Mouse (Mus musculus) embryonic facial prominence, embryonic 13.5 days (tissue): Measurements from ENCODE around the gene Xrcc6. TPM values are rescaled to one million over a fixed set of nuclear protein-coding genes. Genes with fewer than 3 reads are reported as not detected.
A peak's percentile ranks its signal among the peaks of the same experiment; 100 is the strongest.

Experiments used
- ATAC-seq: fragments of 200-750 bp; cut with Nextera tagmentation; 2 replicates; pipeline ENCODE4 v1.8.0; 2017; ENCODE audit warnings: low read depth; ENCODE audit not compliant: insufficient number of reproducible peaks, insufficient read depth, low FRiP score, low TSS enrichment
- H3K27ac ChIP-seq: fragments of 300-500 bp; sonication (generic); 2 replicates; pipeline ENCODE4 v1.5.1; 2015; ENCODE audit warnings: moderate library complexity, mild to moderate bottlenecking, inconsistent platforms
- H3K27me3 ChIP-seq: fragments of 300-500 bp; sonication (generic); 2 replicates; pipeline ENCODE4 v1.6.1; 2015; ENCODE audit warnings: mild to moderate bottlenecking, inconsistent platforms
- H3K36me3 ChIP-seq: fragments of 300-500 bp; sonication (generic); 2 replicates; pipeline ENCODE4 v1.6.1; 2015; ENCODE audit warnings: mild to moderate bottlenecking, inconsistent platforms
- H3K4me1 ChIP-seq: fragments of 300-500 bp; sonication (generic); 2 replicates; pipeline ENCODE4 v1.6.1; 2015; ENCODE audit warnings: inconsistent platforms
- H3K4me2 ChIP-seq: fragments of 300-500 bp; sonication (generic); 2 replicates; pipeline ENCODE4 v1.6.1; 2015; ENCODE audit warnings: moderate library complexity, mild to moderate bottlenecking, inconsistent platforms
- H3K4me3 ChIP-seq: fragments of 300-500 bp; sonication (generic); 2 replicates; pipeline ENCODE4 v1.5.1; 2015; ENCODE audit warnings: mild to moderate bottlenecking, inconsistent platforms
- H3K9ac ChIP-seq: fragments of 300-500 bp; sonication (generic); 2 replicates; pipeline ENCODE4 v1.6.1; 2015; ENCODE audit warnings: mild to moderate bottlenecking, inconsistent platforms
- H3K9me3 ChIP-seq: fragments of 300-500 bp; sonication (generic); 2 replicates; pipeline ENCODE4 v1.6.1; 2016; ENCODE audit warnings: inconsistent platforms
- WGBS: fragments of 180-500 bp; shearing (Covaris S2); methylation state at CpG from one replicate; pipeline ENCODE4 v1.1.7; 2015; ENCODE audit warnings: mixed read lengths; 5-methylcytosine and 5-hydroxymethylcytosine counted together
- polyA plus RNA-seq: library from polyadenylated mRNA; unstranded; fragments of >200 nt; fragmentation: Nextera tagmentation; extraction: Ambion mirVana; gene quantifications from 2 replicates; pipeline ENCODE4 v1.2.1, GENCODE M21; 2015

The Xrcc6 gene
- polyA plus RNA-seq = 92.3 and 98.2 TPM in 2 replicates

GRCm38 (mm10) chr15:81987646-81988045 is at the start of gene Xrcc6:
Xrcc6 (plus strand) TSS chr15:81987835.
- H3K27ac ChIP-seq = no peak within 1 kb of the TSS
- WGBS = 72% methylated on average over 3 of the region's 3 CpGs
- H3K4me1 ChIP-seq = no peaks in the 10 kb centered on the region
- no peaks in the 10 kb centered on the region for H3K9me3 ChIP-seq
- no peaks in the 10 kb centered on the region for H3K27me3 ChIP-seq
- no peak within 1 kb of the TSS for H3K4me3 ChIP-seq
- H3K4me2 ChIP-seq = no peak within 1 kb of the TSS
- H3K9ac ChIP-seq = no peak within 1 kb of the TSS
- H3K36me3 ChIP-seq = 0 out of 2 replicates have a peak, but pooled peaks cover 1% of the 10 kb centered on the region
- ATAC-seq = no peak

- H3K27ac ChIP-seq = no peak overlapping the region
- H3K4me1 ChIP-seq = peaks cover 24% of the 10 kb centered on the region
- ATAC-seq = no peak
- no peak overlapping the region for H3K9ac ChIP-seq
- WGBS = 30% methylated on average over 2 of the region's 2 CpGs
- no peaks in the 10 kb centered on the region for H3K36me3 ChIP-seq
- H3K4me2 ChIP-seq = peak overlapping the region; percentile 71
- H3K27me3 ChIP-seq = peaks cover 4% of the 10 kb centered on the region; the same call in 1 of the 2 replicates
- H3K9me3 ChIP-seq = no peaks in the 10 kb centered on the region
- no peak overlapping the region for H3K4me3 ChIP-seq
These were observed 49.4 kb upstream of the Xrcc6 start for GRCm38 (mm10) chr15:81938246-81938645.

- 86% methylated on average over 10 of the region's 10 CpGs for WGBS
- no peak for ATAC-seq
- Histone ChIP-seq H3K27me3 (peaks cover 4% of the 10 kb centered on the region; the same call in 1 of the 2 replicates), H3K4me1 (peaks cover 27% of the 10 kb centered on the region), H3K9me3 (no peaks in the 10 kb centered on the region), H3K4me3 (no peak overlapping the region), H3K9ac (no peak overlapping the region), H3K27ac (no peak overlapping the region), H3K4me2 (no peak overlapping the region), H3K36me3 (no peaks in the 10 kb centered on the region)
These were observed 48.4 kb upstream of the Xrcc6 start for GRCm38 (mm10) chr15:81939157-81939715.

GRCm38 (mm10) chr15:81939774-81940173 is 47.9 kb upstream of the Xrcc6 start:
- ATAC-seq = no peak

GRCm38 (mm10) chr15:81940219-81940618 is 47.4 kb upstream of the Xrcc6 start:
- no peak overlapping the region for H3K4me3 ChIP-seq
- H3K4me1 ChIP-seq = peaks cover 27% of the 10 kb centered on the region
- H3K9ac ChIP-seq = 0 out of 2 replicates have a peak overlapping the region, but pooled peaks have one; percentile 11
- peaks cover 4% of the 10 kb centered on the region; the same call in 1 of the 2 replicates for H3K27me3 ChIP-seq
- ATAC-seq = no peak
- no peaks in the 10 kb centered on the region for H3K9me3 ChIP-seq
- 92% methylated on average over 5 of the region's 5 CpGs for WGBS
- H3K4me2 ChIP-seq = no peak overlapping the region
- H3K27ac ChIP-seq = no peak overlapping the region
- no peaks in the 10 kb centered on the region for H3K36me3 ChIP-seq

More at GRCm38 (mm10) chr15:81939774-81940173, 47.9 kb upstream of the Xrcc6 start:
- no peak overlapping the region for H3K27ac ChIP-seq
- H3K4me1 ChIP-seq = peaks cover 27% of the 10 kb centered on the region
- H3K4me3 ChIP-seq = no peak overlapping the region
- H3K4me2 ChIP-seq = no peak overlapping the region
- no peaks in the 10 kb centered on the region for H3K9me3 ChIP-seq
- peaks cover 4% of the 10 kb centered on the region; the same call in 1 of the 2 replicates for H3K27me3 ChIP-seq
- no peak overlapping the region for H3K9ac ChIP-seq
- H3K36me3 ChIP-seq = no peaks in the 10 kb centered on the region
- 91% methylated on average over 4 of the region's 4 CpGs for WGBS

GRCm38 (mm10) chr15:81941010-81941409 is 46.6 kb upstream of the Xrcc6 start:
- no peak overlapping the region for H3K27ac ChIP-seq
- H3K9ac ChIP-seq = no peak overlapping the region
- H3K4me1 ChIP-seq = peaks cover 32% of the 10 kb centered on the region
- H3K36me3 ChIP-seq = no peaks in the 10 kb centered on the region
- no peak overlapping the region for H3K4me2 ChIP-seq
- H3K27me3 ChIP-seq = peaks cover 4% of the 10 kb centered on the region; the same call in 1 of the 2 replicates
- WGBS = 89% methylated on average over 2 of the region's 2 CpGs
- no peak for ATAC-seq
- no peaks in the 10 kb centered on the region for H3K9me3 ChIP-seq
- no peak overlapping the region for H3K4me3 ChIP-seq

GRCm38 (mm10) chr15:81943176-81943749 is 44.4 kb upstream of the Xrcc6 start:
- no peaks in the 10 kb centered on the region for H3K9me3 ChIP-seq
- H3K36me3 ChIP-seq = no peaks in the 10 kb centered on the region; the same call in 1 of the 2 replicates
- no peaks in the 10 kb centered on the region for H3K27me3 ChIP-seq
- H3K9ac ChIP-seq = no peak overlapping the region
- H3K4me3 ChIP-seq = no peak overlapping the region
- WGBS = 12% methylated on average over 9 of the region's 9 CpGs
- no peak overlapping the region for H3K4me2 ChIP-seq
- peaks cover 11% of the 10 kb centered on the region for H3K4me1 ChIP-seq
- no peak for ATAC-seq
- H3K27ac ChIP-seq = no peak overlapping the region

- Histone ChIP-seq H3K9ac (no peak overlapping the region), H3K9me3 (no peaks in the 10 kb centered on the region), H3K4me1 (peaks cover 5% of the 10 kb centered on the region; the same call in 1 of the 2 replicates), H3K4me2 (no peak overlapping the region), H3K36me3 (peaks cover 17% of the 10 kb centered on the region), H3K4me3 (no peak overlapping the region), H3K27me3 (no peaks in the 10 kb centered on the region), H3K27ac (no peak overlapping the region)
- WGBS = 89% methylated on average over 10 of the region's 10 CpGs
- no peak for ATAC-seq
These were observed 38.6 kb upstream of the Xrcc6 start for GRCm38 (mm10) chr15:81949076-81949475.

GRCm38 (mm10) chr15:81949476-81950131 is 38.0 kb upstream of the Xrcc6 start:
- H3K27me3 ChIP-seq = no peaks in the 10 kb centered on the region
- H3K4me3 ChIP-seq = no peak overlapping the region
- peaks cover 5% of the 10 kb centered on the region; the same call in 1 of the 2 replicates for H3K4me1 ChIP-seq
- peaks cover 23% of the 10 kb centered on the region for H3K36me3 ChIP-seq
- no peak for ATAC-seq
- H3K27ac ChIP-seq = no peak overlapping the region
- no peaks in the 10 kb centered on the region for H3K9me3 ChIP-seq
- no peak overlapping the region for H3K9ac ChIP-seq
- H3K4me2 ChIP-seq = no peak overlapping the region
- WGBS = 67% methylated on average over 11 of the region's 11 CpGs

GRCm38 (mm10) chr15:81950716-81951115 is 36.9 kb upstream of the Xrcc6 start:
- Histone ChIP-seq H3K4me1 (no peaks in the 10 kb centered on the region), H3K27ac (no peak overlapping the region), H3K9ac (no peak overlapping the region), H3K4me2 (no peak overlapping the region), H3K27me3 (no peaks in the 10 kb centered on the region), H3K36me3 (peaks cover 34% of the 10 kb centered on the region), H3K9me3 (no peaks in the 10 kb centered on the region), H3K4me3 (no peak overlapping the region)
- 84% methylated on average over 5 of the region's 5 CpGs for WGBS
- no peak for ATAC-seq

- Histone ChIP-seq H3K9me3 (no peaks in the 10 kb centered on the region), H3K4me2 (no peak overlapping the region), H3K4me1 (no peaks in the 10 kb centered on the region), H3K27ac (no peak overlapping the region), H3K9ac (no peak overlapping the region), H3K36me3 (peaks cover 38% of the 10 kb centered on the region), H3K27me3 (no peaks in the 10 kb centered on the region), H3K4me3 (no peak overlapping the region)
- ATAC-seq = no peak
- 90% methylated on average over 9 of the region's 9 CpGs for WGBS
These were observed 36.5 kb upstream of the Xrcc6 start for GRCm38 (mm10) chr15:81951159-81951558.

GRCm38 (mm10) chr15:81952310-81952709 is 35.3 kb upstream of the Xrcc6 start:
- 79% methylated on average over 4 of the region's 4 CpGs for WGBS
- Histone ChIP-seq H3K4me1 (no peaks in the 10 kb centered on the region), H3K4me3 (no peak overlapping the region), H3K36me3 (peaks cover 39% of the 10 kb centered on the region), H3K9me3 (no peaks in the 10 kb centered on the region), H3K9ac (no peak overlapping the region), H3K4me2 (no peak overlapping the region), H3K27ac (no peak overlapping the region), H3K27me3 (no peaks in the 10 kb centered on the region)
- no peak for ATAC-seq
